Mouse (Mus musculus) G1E (cell line): ENCODE data around the gene Socs3. TPM values are rescaled to one million over a fixed set of nuclear protein-coding genes. Genes with fewer than 3 reads are reported as not detected.
A peak's percentile ranks its signal among the peaks of the same experiment; 100 is the strongest.

Source experiments
- ATAC-seq: 2 replicates; pipeline ENCODE4 v1.8.0; 2016; ENCODE audit warnings: mild to moderate bottlenecking; ENCODE audit not compliant: insufficient number of reproducible peaks, poor library complexity, low FRiP score, severe bottlenecking; ENCODE audit errors: extremely low read depth
- DNase-seq: peaks from one replicate; pipeline ENCODE4 v3.0.0; 2012; ENCODE audit warnings: low spot score
- H3K27me3 ChIP-seq: 2 replicates; pipeline ENCODE4 v1.6.1; 2012; ENCODE audit warnings: mild to moderate bottlenecking, low read length, inconsistent platforms; ENCODE audit not compliant: insufficient read depth
- H3K36me3 ChIP-seq: replicated peaks from 2 replicates; pipeline ENCODE3; 2012; ENCODE audit warnings: mild to moderate bottlenecking, inconsistent platforms
- H3K4me1 ChIP-seq: 2 replicates; pipeline ENCODE4 v1.6.1; 2012; ENCODE audit warnings: low read depth, low read length, inconsistent platforms, mixed read lengths; ENCODE audit not compliant: insufficient read depth
- H3K4me3 ChIP-seq: 2 replicates; pipeline ENCODE4 v1.5.1; 2012; ENCODE audit warnings: low read depth, mild to moderate bottlenecking, inconsistent platforms, low read length, moderate library complexity, mixed read lengths
- H3K9me3 ChIP-seq: replicated peaks from 2 replicates; pipeline ENCODE4 v1.6.1; 2012; ENCODE audit warnings: inconsistent platforms
- CTCF ChIP-seq: IDR thresholded peaks from 2 replicates; pipeline ENCODE4 v1.5.1; 2012; ENCODE audit warnings: low read depth, low read length, inconsistent platforms, mixed read lengths
- GATA1 ChIP-seq: IDR thresholded peaks from 2 replicates; pipeline ENCODE4 v1.6.1; 2012; ENCODE audit warnings: borderline replicate concordance, low read length, inconsistent platforms, mixed read lengths
- GATA2 ChIP-seq: IDR thresholded peaks from 2 replicates; pipeline ENCODE4 v1.6.1; 2012; ENCODE audit warnings: low read depth, low read length, inconsistent platforms, borderline replicate concordance
- POLR2AphosphoS5 ChIP-seq: IDR thresholded peaks from 2 replicates; pipeline ENCODE4 v1.6.1; 2012; ENCODE audit warnings: low read depth, low read length, inconsistent platforms; ENCODE audit not compliant: insufficient replicate concordance
- TAL1 ChIP-seq: conservative IDR thresholded peaks from 2 replicates; pipeline ENCODE4 v1.6.1; 2012; ENCODE audit warnings: low read depth, low read length, inconsistent platforms, mixed read lengths
- polyA plus RNA-seq: library from polyadenylated mRNA; stranded (reverse); fragments of >175 nt; gene quantifications from 2 replicates; pipeline ENCODE4 v1.2.3, GENCODE M21; 2012
- total RNA-seq, 2 experiments: library from RNA; stranded (forward) in 1 of 2; stranded (reverse) in 1 of 2; fragments of 200-1000 nt in 1 of 2; fragments of >200 nt in 1 of 2; fragmentation: Nextera tagmentation in 1 of 2; gene quantifications; 2 replicates each; pipeline ENCODE4 v1.2.3; 2014 to 2017

Gene Socs3
- total and polyA plus RNA-seq, 3 experiments = 2.9 to 3.8 TPM; not detected in 1

DNA sequence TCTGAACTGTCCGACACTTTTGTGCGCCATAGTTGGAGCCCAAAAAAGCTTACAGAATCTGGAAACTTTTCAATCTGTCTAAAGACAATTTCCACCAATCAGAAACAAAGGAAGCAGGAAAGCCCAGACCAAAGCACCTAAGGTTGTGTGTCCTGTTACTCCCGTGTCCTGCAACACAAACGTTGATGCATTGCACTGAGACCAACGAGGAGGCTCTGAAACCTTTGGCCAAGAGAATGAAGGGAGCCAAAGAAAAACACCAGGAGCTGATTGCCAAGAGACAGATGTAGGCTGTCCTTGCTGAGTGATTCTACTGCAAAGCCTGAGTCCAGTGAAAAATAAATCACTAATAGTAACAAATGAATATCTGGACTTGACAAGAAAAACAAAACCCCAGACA is 3.7 kb upstream of the Socs3 start:
- Histone ChIP-seq H3K9me3 (no peaks in the 10 kb centered on the region), H3K27me3 (peaks cover 66% of the 10 kb centered on the region), H3K4me1 (peaks cover 18% of the 10 kb centered on the region), H3K4me3 (no peak overlapping the region), H3K36me3 (no peaks in the 10 kb centered on the region)
- TF ChIP-seq POLR2AphosphoS5 = no peak
- no peak for TF ChIP-seq CTCF
- no peak for TF ChIP-seq GATA2
- TF ChIP-seq TAL1 = no peak
- TF ChIP-seq GATA1 = no peak
- DNase-seq (no peak), ATAC-seq (no peak)

GRCm38 (mm10) chr11:117972656-117973558 is 3.1 kb upstream of the Socs3 start:
- Histone ChIP-seq H3K9me3 (peaks cover 4% of the 10 kb centered on the region), H3K4me1 (peaks cover 24% of the 10 kb centered on the region), H3K4me3 (no peak overlapping the region), H3K27me3 (peaks cover 66% of the 10 kb centered on the region), H3K36me3 (peaks cover 3% of the 10 kb centered on the region)
- ATAC-seq (no peak), DNase-seq (no peak)
- no peak for TF ChIP-seq TAL1
- TF ChIP-seq CTCF = no peak
- TF ChIP-seq POLR2AphosphoS5 = no peak
- TF ChIP-seq GATA1 = no peak
- TF ChIP-seq GATA2 = no peak

- no peak for ATAC-seq
- no peak overlapping the region for H3K4me3 ChIP-seq
- H3K36me3 ChIP-seq = peaks cover 14% of the 10 kb centered on the region
- TF ChIP-seq POLR2AphosphoS5 = no peak
- no peak for TF ChIP-seq GATA2
- peaks cover 33% of the 10 kb centered on the region for H3K4me1 ChIP-seq
- H3K9me3 ChIP-seq = peaks cover 9% of the 10 kb centered on the region
- no peak for DNase-seq
- peaks cover 69% of the 10 kb centered on the region for H3K27me3 ChIP-seq
These were observed 1.9 kb upstream of the Socs3 start for GRCm38 (mm10) chr11:117971646-117972242.

- no peak overlapping the region for H3K4me3 ChIP-seq
- H3K9me3 ChIP-seq = peaks cover 9% of the 10 kb centered on the region
- H3K27me3 ChIP-seq = peaks cover 66% of the 10 kb centered on the region
- H3K4me1 ChIP-seq = peaks cover 40% of the 10 kb centered on the region
- TF ChIP-seq TAL1 (no peak), GATA2 (no peak), GATA1 (no peak), POLR2AphosphoS5 (no peak), CTCF (no peak)
- ATAC-seq = no peak
- DNase-seq = no peak
- H3K36me3 ChIP-seq = peaks cover 20% of the 10 kb centered on the region
These were observed 1.3 kb upstream of the Socs3 start for GRCm38 (mm10) chr11:117971100-117971499.

DNA sequence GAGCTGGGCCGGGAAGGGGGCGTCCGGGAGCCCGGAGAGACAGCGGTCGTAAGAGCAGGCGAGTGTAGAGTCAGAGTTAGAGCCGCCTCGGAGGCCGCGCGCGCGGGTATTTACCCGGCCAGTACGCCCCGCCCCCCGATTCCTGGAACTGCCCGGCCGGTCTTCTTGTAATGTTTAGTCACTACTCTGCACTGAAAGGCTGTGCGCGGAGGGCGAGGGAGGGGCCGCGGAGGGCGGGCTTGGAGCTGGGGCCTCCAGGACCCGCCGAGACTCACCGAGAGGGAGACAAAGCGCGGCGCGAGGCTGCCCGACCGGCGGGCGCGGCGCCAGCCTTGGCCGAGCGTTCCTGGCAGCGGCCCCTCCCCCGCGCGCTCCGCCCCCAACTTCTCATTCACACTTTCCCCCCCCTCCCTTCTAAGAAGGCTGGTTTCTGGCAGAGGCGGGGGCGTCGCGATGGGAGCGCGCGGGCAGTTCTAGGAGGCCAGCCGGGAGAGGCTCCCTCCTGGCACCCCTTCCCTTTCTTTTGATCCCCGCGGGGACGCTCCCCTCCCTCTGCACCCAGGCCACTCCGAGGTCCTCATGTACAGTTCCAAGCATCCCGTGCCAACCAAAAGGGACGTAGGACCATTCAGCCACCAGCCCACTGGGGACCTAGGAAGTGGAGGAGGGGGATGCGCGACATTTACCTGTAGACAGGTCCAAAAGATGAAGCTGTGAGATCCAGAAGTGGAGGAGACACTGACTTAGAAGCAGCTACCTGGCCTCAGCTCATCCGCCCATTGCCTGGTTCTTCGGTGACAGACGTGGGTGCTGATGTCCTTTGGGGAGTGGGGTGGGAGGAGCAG is 525 bp downstream of the Socs3 start:
- H3K27me3 ChIP-seq = peaks cover 56% of the 10 kb centered on the region
- TF ChIP-seq CTCF (no peak), GATA2 (no peak), GATA1 (no peak), POLR2AphosphoS5 (no peak)
- ATAC-seq (peak; percentile 79), DNase-seq (peak; percentile 98)
- H3K36me3 ChIP-seq = peaks cover 26% of the 10 kb centered on the region
- H3K4me3 ChIP-seq = peak overlapping the region; percentile 74
- peaks cover 54% of the 10 kb centered on the region for H3K4me1 ChIP-seq
- peaks cover 9% of the 10 kb centered on the region for H3K9me3 ChIP-seq

GRCm38 (mm10) chr11:117968716-117969099 is 1.1 kb downstream of the Socs3 start:
- DNase-seq (no peak), ATAC-seq (peak; percentile 9; the same call in 1 of the 2 replicates)
- Histone ChIP-seq H3K27me3 (peaks cover 50% of the 10 kb centered on the region), H3K36me3 (peaks cover 26% of the 10 kb centered on the region), H3K4me3 (peak overlapping the region; percentile 74), H3K4me1 (peaks cover 60% of the 10 kb centered on the region), H3K9me3 (peaks cover 9% of the 10 kb centered on the region)
- TF ChIP-seq GATA1 (no peak), CTCF (no peak)
